Mouse (Mus musculus): ENCODE data around the gene Esr2. TPM values are rescaled to one million over a fixed set of nuclear protein-coding genes. Genes with fewer than 3 reads are reported as not detected.
"Not testable (repeated sequence)": the region's sequence is repeated elsewhere in the genome, so short reads cannot be mapped to it uniquely, and the experiment has no call there.

Esr2 gene
- polyA plus RNA-seq, 1 experiment = 0.22 TPM

DNA sequence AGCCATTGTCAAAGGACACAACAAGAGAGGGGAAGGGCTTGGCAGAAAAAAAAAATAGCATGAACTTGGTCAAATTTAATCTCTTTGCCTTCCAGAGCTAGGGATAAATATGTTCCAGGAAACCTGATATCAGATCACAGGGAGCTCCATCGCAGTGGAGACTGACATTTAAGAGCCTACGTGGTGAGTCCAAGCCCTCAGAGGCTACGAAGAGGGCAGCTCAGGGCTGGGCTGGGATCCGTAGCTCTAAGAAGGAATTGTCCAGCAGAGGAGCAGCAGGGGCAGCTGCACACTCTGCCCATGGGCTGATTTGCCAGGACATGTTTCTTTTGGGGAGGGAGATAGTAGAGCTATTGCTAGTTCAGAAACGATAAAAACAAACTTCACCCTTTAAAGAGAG is 11.4 kb downstream of the Esr2 start:
- no peak for DNase-seq (ENCODE audit: extremely low spot score in 1 of 2, low spot score in 1 of 2)

DNA sequence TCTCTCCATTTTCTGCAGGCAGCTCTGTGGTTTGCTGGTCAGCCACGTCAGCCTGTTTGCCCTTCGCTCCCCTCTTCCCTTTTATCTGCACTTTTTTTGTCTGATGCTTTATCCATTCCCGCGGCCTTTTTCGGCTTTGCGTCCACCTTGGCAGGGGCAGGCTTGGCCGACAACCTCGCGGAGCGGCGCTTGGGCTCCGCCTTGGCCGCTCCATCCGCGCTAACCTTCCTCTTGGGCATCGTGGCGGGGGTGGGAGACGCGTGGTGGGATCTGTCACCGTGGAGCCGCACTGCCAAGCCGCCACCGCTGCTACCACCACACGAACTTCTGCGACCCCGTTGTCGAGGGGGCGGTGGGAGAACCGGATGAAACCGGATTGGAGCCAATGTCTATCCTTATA is 24.7 kb downstream of the Esr2 start:
- not testable (repeated sequence) for DNase-seq (ENCODE audit: extremely low spot score in 1 of 2, low spot score in 1 of 2)

DNA sequence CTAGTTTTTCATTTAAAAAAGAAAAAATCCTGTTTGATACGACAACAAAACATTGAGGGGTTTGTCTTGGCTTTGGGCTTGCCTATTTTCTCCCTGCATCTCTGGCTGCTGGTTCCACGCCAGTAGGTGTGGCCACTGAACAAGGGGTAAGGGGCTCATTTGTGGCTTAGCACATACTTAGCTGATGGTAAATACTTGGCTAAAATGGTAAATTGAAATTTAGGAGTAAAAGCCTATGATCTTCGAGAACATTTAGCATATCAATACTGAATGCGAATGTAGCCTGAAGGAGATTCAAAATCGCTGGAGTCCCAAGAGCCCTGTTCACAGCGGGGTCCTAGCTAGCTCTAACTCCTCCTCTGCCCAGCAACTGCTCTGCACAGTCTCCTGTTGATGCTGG is 40.4 kb downstream of the Esr2 start:
- no peak for DNase-seq (ENCODE audit: extremely low spot score in 1 of 2, low spot score in 1 of 2)

DNA sequence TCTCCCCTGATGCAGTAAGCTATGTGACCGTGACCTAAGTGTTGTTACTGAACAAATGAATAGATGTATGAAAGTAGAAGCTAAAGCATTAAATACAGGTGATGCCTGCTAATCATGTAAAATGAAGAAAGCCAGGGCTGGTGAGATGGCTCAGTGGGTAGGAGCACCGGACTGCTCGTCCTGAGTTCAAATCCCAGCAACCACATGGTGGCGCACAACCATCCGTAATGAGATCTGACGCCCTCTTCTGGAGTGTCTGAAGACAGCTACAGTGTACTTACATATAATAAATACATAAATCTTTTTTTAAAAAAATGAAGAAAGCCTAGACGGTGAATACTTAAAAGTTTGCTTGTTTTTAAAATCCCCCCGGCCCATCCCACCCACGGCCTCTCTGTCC is 44.0 kb downstream of the Esr2 start:
- DNase-seq (ENCODE audit: extremely low spot score in 1 of 2, low spot score in 1 of 2) = not testable (repeated sequence)

DNA sequence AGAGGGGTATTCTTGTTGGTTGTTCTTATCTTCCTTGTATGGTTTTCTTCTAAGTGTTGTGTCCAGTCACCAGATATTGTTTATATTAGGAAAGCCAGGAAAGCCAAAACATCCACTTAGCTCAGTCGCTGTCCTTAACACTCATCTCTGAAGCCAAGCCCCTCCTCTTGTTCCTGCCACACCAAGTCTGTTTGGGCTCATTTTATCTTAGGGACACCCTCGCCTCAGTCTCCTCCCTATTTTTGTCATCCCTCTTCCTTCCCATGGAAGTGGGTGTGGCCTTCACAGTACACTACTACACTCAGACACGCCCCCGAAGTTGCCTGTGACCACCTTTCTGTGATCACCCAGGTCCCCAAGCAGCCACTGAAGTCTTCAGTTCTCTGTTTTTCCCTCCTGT is 44.5 kb downstream of the Esr2 start:
- no peak for DNase-seq (ENCODE audit: extremely low spot score in 1 of 2, low spot score in 1 of 2)

DNA sequence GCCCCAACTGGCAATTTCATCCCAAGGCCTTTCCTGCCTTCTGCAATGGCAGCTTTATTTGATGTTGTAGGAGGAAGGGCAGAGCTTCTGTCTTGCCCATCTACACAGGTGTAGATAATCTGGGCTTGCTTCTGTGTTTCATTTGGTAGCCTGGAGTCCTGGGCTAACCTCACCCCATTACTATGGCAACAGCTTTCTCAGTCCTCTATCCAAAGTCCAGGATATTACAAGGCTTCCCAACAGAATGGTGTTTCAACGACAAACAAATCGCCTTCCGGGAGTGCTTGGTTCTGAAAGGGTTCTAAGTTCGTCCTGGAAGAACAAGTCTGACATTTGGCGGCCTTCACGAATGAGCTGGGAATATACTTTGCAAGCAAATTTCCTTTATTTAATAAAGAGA is 46.2 kb downstream of the Esr2 start:
- DNase-seq (ENCODE audit: extremely low spot score in 1 of 2, low spot score in 1 of 2) = no peak

DNA sequence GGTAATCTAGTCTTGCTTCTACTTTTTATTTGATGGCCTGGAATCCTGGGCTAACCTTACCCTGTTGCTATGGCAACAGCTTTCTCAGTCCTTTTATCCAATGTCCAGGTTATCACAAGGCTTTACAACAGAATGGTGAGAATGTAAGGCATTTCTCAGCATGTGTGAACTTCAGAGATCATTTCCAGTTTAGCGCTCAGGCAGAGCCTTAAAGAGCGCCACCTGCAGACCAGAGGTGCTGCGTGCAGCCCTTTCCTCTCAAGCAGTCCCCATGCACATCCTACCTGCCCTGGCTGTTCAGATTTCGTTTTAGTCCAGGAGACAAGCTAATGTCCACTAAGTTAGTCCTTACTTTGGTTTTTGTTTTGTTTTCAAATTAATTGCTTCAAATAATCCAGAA is 46.8 kb downstream of the Esr2 start:
- peak in 1 of 2 experiments; percentile 14 for DNase-seq (ENCODE audit: extremely low spot score in 1 of 2, low spot score in 1 of 2)

DNA sequence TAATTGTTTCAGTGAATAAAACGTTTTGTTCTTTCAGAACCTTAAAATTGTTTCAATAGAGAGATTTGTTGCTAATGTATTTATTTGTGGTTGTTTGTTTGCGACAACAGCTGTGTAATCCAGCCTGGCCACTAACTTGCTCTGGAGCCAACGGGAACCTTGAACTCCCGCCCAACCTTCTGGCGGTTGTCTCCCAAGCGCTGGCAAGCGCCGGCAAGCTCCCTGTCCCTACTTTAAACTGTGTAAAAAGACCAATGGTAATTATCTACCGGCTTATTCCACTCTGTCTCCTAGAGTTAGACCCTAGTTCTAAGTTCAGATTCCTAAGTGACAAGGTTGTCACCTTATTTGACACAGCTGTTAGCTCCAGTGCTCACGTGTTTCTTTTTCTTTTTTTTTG is 48.2 kb downstream of the Esr2 start:
- no peak for DNase-seq (ENCODE audit: extremely low spot score in 1 of 2, low spot score in 1 of 2)

DNA sequence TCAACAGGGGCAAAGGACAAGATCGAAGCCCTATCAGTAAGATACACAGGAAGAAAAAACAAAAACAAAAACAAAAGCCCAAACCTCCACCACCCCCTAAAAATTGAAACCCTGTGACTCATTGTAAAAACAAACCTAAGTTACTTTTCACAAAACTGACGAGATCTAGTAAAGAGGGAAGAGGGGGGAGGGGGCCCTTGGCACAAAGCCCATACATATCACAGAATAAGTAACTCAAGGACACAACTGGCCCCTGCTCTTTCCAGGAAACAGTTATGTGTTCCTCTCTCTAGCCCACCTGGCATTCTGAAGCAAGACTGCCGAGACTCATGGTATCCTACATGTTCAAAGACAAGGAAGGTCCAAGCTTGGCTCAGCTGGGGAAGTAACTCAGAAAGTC is 48.8 kb downstream of the Esr2 start:
- no peak for DNase-seq (ENCODE audit: extremely low spot score in 1 of 2, low spot score in 1 of 2)

DNA sequence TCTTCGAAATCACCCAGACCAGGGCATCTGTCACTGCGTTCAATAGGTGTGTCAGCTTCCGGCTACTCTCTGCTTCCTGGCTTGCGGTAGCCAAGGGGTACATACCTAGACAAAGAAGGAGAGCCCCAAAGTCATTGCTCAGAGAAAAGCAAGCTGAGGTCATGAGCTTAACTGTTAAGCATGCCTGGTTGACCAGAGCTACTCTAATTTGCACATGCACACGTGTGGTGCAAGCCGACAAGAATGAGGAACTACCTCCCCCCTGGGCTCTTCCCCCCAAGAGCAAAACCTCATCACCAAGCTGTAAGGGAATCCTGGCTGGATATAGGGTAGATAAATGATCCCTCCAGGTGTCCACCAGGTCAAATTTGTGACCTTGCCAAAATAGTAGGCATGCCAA is 53.8 kb downstream of the Esr2 start:
- no peak for DNase-seq (ENCODE audit: extremely low spot score in 1 of 2, low spot score in 1 of 2)

DNA sequence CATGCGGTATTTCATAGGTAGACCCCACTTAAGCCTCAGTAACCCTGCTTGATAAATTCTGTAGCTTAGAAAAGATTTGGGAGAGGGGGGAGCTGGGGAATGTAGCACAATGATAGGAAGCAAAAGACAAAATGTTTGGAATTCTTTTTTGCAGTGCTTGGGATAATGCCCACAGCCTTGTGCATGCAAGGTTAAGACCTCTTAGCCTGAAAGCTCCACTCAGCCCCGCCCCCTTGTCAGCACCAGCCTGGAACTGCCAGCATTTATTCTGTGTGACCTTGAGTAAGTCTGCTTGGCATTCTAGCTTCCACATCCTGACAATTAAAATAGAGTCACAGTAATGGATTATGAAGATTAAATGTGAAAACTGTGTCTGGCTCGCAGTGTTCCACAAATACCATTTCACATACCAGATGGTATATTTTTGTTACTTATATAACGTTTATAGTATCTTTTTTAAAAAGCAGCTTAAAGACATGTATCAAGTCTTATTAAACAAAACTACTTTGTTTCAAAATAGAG is 59.4 kb downstream of the Esr2 start:
- peak in 1 of 2 experiments; percentile 30 for DNase-seq (ENCODE audit: extremely low spot score in 1 of 2, low spot score in 1 of 2)

DNA sequence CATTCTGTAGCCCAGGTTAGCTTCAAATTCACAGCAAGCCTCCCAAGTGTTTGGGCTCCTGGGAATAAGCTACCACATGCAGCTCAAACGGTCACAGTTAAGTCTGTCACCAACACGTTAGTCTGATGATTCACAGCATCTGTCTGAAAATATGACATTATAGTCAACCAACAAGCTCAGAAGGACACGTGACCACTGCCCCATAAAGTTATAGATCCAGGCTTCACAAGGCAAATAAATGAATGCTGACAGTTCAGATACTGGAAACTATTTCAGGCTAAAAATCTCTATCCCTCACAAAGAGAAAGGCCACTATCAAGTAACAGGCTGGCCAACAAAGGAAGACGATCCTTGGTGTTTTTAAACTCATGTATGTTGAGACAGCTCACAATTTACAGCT is 60.5 kb downstream of the Esr2 start:
- DNase-seq (ENCODE audit: extremely low spot score in 1 of 2, low spot score in 1 of 2) = no peak

DNA sequence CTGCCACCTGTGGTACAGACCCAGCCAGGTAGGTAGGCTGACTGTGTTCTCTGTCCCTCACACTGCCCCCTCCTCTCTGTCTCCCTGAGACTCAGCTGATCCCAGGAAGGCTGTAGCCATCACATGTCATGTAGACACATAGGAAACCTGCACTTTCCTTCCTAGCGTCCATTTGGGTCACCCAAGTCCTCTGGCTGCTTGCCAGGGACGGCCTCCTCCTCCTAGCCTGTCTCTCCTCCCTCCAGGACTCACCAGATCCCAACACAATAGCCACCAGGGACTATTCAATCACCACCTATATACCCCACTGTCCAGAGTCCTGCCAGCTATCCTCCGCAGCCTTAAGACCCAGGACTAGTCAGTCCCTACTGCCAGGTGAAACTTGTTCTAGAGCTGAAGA is 66.0 kb downstream of the Esr2 start:
- no peak for DNase-seq (ENCODE audit: extremely low spot score in 1 of 2, low spot score in 1 of 2)

DNA sequence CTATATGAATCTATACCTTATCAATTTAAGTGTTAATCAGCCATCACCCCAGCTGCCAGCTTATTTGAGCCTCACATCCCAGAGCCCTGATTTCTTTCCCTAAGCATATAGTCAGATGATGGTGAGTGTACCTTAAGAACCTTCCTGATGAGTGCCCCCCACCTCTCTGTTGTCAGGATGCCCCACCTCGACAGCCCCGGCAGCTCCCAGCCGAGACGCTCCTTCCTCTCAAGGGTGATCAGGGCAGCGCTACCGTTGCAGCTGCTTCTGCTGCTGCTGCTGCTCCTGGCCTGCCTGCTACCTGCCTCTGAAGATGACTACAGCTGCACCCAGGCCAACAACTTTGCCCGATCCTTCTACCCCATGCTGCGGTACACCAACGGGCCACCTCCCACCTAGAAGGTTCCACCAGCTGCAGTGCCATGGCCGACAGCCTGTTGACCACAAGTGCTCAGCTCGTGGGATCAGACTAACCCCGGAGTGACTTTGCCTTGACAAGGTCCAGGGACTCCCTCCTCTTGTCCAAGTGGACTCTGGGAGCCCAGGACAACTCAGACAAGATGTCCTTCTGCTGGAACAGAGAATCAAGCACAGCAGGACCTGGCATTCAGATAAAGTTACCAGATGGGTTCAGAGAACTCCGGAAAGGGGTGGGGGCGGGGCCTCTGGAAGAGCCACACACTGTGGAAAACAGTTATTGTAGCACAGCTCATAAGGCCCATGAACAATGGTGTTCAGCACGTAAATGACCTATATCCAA is 67.2 kb downstream of the Esr2 start:
- DNase-seq (ENCODE audit: extremely low spot score in 1 of 2, low spot score in 1 of 2) = no peak

DNA sequence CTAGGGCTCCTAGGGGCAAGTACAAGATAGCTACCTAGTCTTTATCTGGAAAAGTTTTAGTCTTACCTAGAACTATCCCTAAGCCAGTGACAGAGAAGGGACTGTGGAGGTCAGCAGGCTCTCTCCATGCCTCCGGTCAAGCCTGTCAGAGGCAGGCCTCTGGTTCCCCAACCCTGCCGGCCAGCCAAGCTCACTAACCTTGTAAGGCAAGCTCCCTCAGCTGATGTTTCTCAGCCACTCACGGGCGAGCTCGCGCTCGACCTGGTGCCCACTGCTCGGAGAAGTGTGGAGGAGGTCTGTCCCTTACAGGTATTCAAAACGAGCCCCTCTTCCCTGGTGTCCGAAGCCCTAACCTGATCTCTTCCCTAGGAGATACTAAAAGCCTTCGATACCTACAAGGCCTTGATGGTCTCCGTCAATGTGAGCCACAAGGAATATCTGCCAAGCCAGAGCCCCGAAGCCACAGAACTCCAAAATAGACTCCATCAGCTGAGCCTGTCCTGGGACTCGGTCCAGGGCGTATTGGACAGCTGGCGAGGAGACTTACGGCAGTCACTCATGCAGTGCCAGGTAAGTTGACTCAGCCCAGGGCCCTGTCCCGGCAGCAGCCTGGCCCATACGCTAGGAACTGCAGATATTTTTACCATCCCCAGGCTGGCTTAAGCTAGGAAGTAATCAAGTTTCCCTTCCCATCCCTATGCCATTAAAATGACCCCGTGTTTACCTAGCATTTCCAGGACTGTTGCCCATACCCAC is 72.3 kb downstream of the Esr2 start:
- no peak for DNase-seq (ENCODE audit: extremely low spot score in 1 of 2, low spot score in 1 of 2)

DNA sequence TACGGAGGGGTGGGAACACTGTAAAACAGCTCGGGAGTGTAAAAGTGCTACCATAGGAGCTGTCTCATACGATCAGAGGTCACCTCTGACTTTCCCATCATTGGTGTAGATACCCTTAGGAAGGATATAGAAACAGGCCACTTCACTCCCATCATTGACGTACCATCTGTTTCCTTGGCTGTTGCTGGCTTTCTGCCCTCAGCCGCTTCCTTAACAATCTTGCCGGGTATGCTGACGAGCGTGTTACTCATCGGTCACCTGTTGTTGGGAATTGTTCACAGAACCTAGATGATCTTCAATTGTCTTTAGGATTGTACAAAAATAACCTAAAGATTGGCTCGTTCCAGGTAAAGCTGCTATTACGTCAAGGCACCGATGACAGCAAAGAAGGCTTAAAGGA is 74.4 kb downstream of the Esr2 start:
- DNase-seq (ENCODE audit: extremely low spot score in 1 of 2, low spot score in 1 of 2) = peak in 1 of 2 experiments; percentile 56

DNA sequence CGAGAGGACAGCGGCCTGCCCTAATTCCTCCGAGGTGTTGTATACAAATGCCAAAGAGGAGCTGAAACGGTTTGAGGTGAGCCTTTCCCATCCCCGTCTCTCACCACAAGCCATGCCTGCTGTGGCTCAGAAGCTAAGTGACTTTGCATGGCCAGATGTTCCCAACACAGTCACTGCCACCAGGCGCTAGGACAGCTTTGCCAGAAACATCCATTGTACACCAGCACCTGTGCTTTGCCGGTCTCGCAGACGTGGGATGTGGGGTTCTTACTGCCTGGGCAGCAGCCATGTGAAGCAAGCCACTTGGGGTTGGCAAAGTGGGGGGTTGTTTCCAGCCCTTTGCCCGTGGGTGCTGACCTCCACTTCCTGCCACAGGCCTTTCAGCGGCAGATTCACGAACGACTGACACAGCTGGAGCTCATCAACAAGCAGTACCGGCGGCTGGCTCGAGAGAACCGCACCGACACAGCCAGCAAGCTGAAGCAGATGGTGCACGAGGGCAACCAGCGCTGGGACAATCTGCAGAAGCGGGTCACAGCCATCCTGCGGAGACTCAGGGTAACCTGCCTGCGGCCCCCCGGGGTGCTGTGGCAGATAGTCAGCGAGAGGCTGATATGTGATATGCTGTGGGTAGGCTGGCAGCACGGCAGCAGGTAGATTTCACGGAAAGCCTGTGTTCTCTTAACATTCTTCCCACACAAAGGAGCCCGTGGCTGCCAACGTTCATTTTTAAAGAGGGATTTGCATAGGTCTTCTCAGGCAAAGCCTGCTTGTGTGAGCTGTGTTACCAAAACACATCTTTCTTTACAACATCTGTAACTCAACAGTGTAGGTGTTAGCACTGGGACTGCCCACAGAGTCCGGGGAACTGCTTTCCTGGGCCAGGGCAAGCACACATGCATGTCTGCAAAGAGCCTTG is 81.7 kb downstream of the Esr2 start:
- no peak for DNase-seq (ENCODE audit: extremely low spot score in 1 of 2, low spot score in 1 of 2)

DNA sequence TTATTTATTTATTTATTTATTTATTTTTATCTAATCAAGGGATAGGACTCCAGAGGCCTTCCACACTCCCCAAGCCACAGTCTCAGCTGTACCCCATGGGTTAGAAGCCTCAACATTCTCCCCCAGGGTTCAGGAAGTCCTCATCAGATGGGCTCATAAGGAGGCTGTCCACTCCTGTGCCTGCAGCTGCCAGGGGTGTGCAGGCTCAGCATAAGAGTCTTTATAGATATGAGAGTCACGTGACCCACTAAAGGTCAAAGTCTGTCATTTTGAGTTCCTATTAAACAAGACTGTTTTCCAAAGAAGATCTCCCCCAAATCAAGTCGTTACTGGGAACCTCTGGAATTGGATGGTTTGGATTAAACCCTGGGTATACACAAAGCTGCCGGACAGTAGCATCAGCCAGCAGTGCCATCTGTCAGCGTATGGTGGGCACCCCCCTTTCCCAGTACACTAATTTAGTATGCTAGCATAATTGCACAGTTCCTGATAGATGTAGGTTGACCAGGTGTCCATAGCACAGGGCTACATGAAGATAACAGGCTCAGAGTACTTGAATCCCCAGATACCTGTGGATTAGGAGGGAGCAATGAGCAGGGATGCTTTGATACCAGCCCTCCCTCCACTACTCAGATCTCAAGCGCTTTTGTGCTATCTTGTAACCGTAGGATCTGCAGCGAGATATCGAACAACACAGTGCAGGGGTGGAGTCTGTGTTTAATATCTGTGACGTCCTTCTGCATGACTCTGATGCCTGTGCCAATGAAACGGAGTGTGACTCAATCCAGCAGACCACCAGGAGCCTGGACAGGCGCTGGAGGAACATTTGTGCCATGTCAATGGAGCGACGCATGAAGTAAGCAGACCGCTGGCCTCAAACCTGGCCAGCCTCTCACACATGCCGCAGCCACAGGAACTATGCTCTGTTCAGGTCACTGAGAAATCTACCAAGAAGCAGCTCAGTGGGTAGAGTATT is 83.2 kb downstream of the Esr2 start:
- DNase-seq (ENCODE audit: extremely low spot score in 1 of 2, low spot score in 1 of 2) = no peak

DNA sequence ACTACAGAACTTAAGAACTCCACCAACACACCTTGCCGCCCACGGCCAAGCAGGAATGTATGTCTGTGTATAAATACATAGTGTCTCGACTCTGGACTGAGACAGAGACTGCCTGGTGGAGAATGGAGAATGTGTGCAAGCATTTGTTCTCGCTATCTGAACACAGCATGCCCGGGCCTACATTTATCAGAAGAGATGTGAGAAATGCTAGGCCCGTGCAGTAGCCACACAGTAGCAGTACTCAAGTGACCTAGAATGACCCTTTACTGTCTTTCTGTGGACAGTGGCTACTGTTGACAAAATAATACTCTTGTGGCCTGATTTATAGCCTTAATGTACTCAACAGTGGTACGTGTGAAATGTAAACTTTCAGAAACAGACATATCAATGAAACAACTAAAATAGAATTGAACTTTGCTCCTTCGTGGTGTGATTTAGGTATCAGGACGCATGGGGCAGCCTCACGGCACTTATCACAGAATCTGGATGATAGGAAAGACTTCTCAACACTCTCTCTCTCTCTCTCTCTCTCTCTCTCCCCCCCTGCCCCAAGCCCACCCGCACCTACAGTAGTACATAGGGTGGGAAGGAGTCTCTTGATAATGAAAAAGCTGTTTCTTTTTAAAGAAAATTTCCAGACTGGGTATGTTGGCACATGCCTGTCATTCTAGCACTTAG is 84.1 kb downstream of the Esr2 start:
- DNase-seq (ENCODE audit: extremely low spot score in 1 of 2, low spot score in 1 of 2) = no peak

Measured in frontal cortex, adult 2 months (tissue).